Mouse (Mus musculus) lung, postnatal 14 days (tissue): Measurements from ENCODE around the gene Thada.

Experiments
- DNase-seq: peaks from one replicate; pipeline ENCODE4 v3.0.0; 2021

Thada gene

GRCm38 (mm10) chr17:84282388-84283280 lies 183.4 kb downstream of the Thada start:
- no peak for DNase-seq

- DNase-seq, result no peak
Observed at GRCm38 (mm10) chr17:84279001-84279400, 187.0 kb downstream of the Thada start.

DNA sequence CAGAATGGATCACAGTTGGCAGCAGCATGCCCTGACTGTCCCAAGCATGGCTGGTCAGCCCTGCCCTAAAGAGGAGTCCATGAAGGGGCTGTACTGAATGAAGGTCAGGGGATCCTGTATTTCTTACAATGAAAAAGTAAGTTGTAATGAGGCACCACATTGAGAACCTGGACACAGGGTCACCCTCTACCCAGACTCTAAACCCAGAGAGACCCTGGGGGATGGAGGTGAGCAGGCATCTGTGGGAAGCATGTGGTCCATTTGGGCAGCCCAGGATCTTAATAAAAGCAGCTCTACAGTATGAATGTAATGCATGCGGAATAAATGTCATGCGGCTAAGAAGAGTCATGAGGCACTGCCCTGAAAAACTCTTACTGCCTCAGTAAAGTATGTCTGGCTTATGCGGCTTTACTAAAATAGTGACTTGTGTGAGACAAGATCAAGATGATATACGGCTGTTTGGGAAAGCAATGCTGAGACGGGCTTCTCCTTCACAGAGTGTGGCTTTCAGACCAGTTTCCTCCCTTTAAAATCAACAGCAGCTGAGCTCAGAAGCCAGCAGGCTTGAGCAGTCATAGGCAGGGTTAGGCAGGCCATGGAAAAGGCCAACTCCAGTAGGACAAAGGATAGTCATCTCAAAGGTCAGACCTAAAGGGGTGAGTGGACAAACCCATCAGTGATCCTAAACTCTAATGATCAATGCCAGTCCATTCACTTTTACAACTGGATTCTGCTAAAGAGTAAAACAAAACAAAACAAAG lies 187.6 kb downstream of the Thada start:
- DNase-seq, result no peak

- DNase-seq, result no peak
Observed at GRCm38 (mm10) chr17:84274999-84275398, 191.0 kb downstream of the Thada start.

GRCm38 (mm10) chr17:84274163-84274562 lies 191.8 kb downstream of the Thada start:
- DNase-seq, result no peak

GRCm38 (mm10) chr17:84272557-84273261 lies 193.3 kb downstream of the Thada start:
- no peak for DNase-seq

GRCm38 (mm10) chr17:84271566-84272202 lies 194.3 kb downstream of the Thada start:
- no peak for DNase-seq

GRCm38 (mm10) chr17:84269722-84270121 lies 196.3 kb downstream of the Thada start:
- DNase-seq, result no peak

- peak; percentile 56 for DNase-seq
Observed at GRCm38 (mm10) chr17:84268450-84268849, 197.6 kb downstream of the Thada start.

DNA sequence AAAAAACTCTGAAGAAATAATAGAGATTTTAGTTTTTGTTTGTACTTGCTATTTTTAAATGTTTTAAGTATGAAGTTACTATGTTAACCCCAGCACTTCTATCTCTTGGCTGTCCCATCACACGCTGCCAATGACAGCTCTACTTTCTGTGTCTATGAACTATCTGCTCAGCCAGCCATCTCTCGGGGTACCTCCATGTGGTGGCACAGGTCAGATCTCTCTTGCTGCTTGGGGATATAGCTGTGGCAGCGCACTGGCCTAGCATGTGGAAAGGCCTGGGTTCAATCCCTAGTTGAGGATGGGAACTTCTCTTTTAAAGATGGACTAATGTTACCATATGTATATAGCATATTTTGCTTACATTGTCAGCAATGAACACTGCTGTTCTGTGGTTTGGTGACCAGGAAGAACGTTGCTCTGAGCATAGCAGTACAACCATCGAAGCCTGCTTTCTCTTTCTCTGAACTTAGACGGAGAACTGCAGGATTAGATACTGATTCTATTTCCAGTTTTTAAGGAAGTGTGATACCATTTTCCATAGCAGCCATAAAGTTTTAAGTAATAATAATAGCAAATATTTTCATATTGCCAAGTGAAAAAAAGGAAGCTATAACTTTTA lies 198.4 kb downstream of the Thada start:
- no peak for DNase-seq

GRCm38 (mm10) chr17:84266161-84266948 lies 199.7 kb downstream of the Thada start:
- no peak for DNase-seq

DNA sequence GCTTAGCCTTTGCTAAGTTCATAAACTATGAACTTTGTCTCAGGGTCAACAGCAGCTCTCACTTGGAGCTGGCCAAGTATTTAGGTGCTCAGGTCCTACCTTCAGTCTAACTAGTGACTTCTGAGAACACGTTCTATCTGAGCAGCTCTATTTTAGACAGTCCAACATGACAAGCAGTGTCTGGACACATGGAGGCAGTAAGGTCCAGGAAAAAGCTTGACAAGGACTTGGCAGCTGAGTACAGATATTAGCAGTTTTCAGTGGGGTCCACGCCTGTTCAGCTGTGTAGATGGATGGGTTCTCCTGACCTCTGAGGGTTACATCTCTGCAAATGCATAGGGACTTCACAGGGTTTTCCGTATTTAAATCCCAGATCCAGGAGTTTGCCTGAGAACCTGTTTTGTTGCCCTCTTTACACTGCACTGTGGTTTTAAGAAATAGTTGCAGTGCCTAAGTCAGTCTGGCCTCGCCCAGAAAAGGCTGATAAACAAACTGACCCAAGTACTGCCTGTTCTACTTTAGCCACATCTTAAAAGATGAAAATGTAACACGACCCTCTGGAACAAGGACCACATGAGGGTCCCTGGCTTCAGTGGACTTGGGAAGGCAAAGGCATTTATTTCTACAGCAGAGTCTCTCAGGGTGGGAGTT lies 200.4 kb downstream of the Thada start:
- DNase-seq, result no peak

DNA sequence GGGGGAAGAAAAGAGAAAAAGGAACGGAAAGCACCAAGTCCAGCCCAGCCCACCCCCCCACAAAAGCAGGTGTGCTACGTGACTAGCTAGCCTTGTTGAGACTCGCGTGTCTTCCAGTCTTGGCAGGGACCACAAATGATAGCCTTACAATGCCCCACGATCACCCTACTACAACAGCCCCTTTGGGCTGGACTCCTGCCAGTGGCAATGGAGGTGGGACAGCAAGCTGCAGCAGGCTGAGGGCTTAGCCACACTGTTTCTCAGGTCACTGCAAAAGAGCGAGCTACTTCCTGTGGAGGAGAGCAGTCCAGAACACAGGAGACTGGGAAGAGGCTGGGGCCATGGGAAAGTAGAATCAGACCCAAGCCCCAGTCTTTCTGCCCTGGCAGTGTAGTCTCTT lies 201.7 kb downstream of the Thada start:
- no peak for DNase-seq

GRCm38 (mm10) chr17:84263591-84263990 lies 202.4 kb downstream of the Thada start:
- no peak for DNase-seq

DNA sequence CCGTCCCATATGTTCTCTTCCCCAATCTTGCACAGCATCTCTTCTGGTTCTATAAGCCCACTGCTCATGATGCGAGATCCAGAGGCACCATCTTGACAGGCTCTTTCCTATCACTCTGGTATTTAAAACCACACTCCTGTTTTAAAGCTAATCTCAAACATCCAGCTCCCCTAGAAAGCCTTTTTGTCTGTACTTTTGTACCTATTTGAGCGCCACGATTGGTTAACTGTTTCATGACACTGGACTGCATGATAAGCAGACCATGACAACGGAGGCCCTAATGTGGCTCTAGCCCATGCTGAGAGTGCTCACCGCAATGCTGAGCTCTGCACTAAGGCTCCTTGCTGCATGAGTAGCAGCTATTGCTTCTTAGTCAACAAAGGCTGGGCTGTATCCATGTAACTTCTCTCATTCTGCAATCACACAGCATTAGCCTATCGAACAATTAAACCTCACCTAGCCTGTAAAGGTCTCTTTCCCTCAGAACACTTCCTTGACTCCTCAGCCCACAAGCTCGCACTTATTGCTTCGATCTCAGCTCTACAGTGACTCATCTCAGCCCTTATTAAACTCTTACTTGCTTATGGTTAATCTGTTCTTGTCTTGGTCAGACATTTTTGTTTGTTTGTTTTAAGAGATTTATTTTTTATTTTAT lies 203.6 kb downstream of the Thada start:
- DNase-seq, result no peak

DNA sequence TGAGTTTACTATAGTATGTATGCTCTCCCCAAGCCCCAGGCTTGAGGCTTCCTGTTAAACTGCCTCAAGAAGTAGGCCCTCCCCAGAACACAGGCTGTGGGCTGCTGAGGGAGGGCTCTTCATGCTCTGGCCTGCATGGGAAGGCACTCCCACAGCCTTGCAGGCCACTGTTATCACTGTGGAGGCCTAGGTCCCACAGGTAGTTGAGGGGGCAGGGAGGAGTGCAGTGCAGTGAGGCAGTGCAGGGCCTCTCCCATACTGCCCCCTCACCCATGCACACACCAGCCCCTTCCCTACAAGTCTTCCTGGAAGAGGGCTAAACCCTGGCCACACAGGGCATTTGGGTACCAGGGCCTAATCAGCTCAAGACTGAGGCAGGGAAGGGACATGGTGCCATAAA lies 205.0 kb downstream of the Thada start:
- no peak for DNase-seq

- DNase-seq, result no peak
Observed at GRCm38 (mm10) chr17:84260226-84260625, 205.8 kb downstream of the Thada start.

DNA sequence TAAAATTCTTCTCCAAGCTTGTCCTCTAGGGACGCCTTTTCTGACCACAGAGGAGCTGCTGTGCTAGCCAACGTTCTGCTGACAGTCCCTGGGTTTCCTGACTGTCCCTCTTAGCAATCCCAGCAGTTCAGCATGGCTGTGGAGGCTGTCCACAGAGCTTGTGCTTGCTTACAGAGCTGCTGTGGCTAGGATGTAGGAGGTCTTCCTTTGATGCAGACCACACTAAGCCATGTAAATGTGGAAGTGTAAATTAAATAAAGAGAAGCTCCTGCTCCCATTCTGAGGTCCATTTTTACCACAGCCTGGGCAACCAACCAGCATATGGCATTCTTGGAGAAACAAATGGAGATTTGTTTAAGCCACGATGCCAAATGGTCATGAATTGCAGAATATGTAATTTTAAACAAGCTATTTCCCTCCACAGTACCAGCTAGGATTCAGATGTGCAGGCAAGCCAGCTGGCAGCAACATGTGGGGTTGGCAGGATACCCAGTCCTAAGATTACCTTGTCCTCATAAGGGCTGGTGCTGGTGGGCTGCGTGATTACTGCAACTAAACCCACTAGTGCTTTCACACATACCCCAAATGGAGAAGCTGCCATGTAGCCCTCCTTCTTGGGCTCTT lies 207.3 kb downstream of the Thada start:
- DNase-seq, result no peak

GRCm38 (mm10) chr17:84257927-84258532 lies 208.0 kb downstream of the Thada start:
- DNase-seq, result no peak
